Mouse (Mus musculus) heart, postnatal 14 days (tissue): ENCODE measurements around the gene Abcc6. TPM values are rescaled to one million over a fixed set of nuclear protein-coding genes. Genes with fewer than 3 reads are reported as not detected.
A peak's percentile ranks its signal among the peaks of the same experiment; 100 is the strongest.
"Not testable (repeated sequence)": the region's sequence is repeated elsewhere in the genome, so short reads cannot be mapped to it uniquely, and the experiment has no call there.

Source experiments
- DNase-seq, 2 experiments: peaks; one replicate each; pipeline ENCODE4 v3.0.0; 2021 to 2022
- intact Hi-C: fragments of 180-260 bp; cut with DNase I; formaldehyde crosslinking; loops from one replicate; pipeline ENCODE4 v1.15.1; 2025
- total RNA-seq, 2 experiments: library from RNA; stranded (reverse); gene quantifications; 2 replicates each; pipeline ENCODE4 v1.2.3; 2021

Gene Abcc6
- total RNA-seq, 2 experiments from 2014 or later, result 0.05 TPM

DNA sequence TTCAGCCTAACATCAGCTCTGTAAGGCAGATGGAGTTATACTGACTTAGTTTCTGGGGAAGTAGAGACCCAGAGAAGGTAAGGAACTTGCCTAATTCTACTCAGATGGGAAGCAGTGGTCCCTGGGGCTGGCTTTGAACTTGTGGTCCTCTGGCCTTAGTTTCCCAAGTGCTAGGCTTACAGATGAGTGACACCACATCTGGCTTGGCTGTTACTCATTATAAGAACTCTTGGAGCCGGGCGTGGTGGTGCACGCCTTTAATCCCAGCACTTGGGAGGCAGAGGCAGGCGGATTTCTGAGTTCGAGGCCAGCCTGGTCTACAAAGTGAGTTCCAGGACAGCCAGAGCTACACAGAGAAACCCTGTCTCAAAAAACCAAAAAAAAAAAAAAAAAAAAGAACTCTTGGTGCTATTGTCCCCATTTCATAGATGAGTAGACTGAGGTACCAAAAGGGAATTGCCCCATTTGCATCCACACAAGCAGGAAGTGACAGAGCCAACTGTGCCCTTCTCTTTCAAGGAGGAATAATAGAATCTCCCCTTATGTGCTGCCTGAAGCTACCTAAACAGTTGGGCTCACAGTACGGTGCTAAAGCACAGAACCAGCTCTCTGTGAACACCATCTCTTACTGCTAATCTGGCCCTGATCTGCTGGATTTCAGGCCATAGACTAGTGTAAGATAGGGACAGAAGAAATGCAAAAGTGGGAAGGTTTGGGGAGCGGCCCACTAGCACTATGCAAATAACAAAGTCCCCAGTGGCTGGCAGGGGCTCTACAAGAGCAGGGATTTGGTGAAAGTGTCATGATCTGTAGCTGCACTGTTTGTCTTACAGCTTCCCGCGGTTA, 580 bp downstream of the Abcc6 start:
- no peak for DNase-seq
- intact Hi-C loops, result no loop called here

DNA sequence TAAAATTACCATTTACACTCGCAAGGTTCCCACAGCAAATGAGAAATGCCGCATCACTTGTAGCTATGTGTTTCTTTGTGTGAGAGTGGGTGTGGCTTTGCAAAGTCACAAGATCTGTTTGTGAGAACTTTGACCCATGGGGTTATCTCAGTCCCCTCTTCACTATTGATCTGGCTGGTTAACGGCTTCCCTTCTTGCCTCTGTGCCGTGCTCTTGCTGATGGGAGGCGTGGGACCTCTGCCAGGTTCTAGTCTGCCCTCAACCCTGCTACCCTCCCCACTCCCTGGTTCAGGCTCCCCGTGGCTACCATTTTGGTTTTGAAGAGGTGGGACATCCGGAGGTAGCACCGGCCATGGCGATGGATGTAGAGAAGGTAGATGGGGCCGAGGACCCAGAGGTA, 1.4 kb downstream of the Abcc6 start:
- intact Hi-C loops, result no loop called here
- no peak for DNase-seq

DNA sequence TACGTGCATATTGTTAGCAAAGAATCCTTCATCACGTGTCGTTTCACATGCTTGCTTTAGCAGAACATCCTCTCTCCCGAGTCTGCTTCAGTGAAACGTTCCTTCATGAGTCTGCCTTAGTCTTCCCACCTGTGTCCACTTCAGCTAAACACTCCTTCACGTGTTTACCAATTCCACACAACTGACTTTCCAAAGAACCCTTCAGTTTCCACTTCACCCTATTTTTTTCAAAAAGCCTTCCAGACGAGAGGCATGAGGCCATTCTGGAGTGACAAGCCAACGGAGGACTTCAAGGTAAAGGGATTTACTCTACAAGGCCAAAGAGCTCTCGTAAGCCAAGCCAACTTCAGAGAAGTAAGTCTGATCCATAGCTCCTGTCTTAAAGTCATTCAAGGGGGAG, 4.7 kb downstream of the Abcc6 start:
- intact Hi-C loops, result no loop called here
- DNase-seq, result no peak

DNA sequence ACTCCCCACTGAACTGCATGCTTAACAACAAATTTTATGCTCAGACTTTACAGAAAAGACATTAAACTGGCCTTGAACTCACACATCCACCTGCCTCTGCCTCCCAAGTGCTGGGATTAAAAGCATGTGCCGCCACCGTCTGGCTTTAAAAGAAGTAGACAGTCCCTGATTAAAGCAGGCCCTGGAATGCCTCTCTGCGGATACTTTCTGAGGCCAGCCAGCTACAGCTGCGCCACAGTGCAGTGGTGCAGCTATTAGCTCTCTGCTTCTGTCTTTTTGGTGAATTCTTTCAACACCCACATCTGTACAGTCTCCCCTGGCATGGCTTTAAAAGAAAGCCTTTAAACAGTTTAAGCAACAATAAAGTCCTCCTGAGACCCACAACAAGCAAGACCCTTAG, 8.2 kb downstream of the Abcc6 start:
- DNase-seq, result no peak
- intact Hi-C loops, result no loop called here

DNA sequence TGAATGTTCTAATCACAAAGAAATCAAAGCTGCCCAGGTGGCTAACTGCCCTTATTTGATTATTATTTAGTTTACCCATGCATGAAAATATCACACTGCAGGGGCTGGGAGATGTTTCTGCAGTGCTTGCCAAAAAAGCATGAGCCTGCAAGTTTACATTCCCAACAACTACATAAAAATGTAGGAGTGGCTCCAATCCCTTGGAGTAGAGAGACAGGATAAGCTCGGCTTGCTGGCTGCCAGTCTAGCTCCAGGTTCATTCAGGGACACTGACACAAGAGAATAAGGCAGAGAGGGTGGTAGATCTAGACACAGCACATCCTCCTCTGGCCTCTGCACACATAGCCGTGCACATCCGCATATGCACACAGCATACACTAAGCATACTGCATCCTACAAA, 10.5 kb downstream of the Abcc6 start:
- DNase-seq, result no peak
- intact Hi-C loops, result no loop called here

DNA sequence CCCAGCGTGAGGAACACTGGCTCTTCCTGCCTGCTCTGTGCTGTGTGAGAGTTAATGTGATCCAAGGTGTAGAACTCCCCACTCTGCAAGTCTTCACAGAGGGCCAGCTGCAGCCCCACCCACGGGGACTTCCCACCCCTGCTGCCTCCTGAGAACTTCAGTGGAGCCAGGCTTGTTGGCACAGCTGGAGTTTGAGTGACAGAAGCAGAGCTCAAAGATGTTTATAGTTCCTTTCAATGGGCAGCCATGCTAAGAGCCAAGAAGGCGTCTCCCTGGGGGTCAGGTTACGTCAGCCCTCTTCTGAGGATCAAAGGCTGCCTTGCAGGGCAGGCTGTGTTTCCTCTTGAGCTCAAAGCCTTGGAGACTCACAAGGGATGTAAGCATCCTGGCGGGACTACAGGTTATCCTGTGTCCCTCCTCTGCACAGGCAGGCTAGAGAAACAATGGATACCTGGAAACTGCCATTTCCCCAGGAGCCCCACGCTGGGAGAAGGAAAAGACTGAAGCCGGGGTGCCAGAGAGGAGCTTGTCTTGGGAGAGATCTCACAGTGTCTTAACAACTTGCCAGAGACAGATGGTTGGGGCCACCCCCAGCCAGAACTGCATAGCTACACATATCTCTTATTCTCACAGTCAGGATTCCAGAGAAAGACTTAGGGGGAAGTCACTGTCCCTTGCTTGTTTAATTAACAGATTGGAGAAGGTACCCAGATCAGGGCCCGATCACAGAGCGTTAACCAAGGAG, 16.7 kb downstream of the Abcc6 start:
- intact Hi-C loops, result no loop called here
- DNase-seq, result peak; percentile 25 to 52

DNA sequence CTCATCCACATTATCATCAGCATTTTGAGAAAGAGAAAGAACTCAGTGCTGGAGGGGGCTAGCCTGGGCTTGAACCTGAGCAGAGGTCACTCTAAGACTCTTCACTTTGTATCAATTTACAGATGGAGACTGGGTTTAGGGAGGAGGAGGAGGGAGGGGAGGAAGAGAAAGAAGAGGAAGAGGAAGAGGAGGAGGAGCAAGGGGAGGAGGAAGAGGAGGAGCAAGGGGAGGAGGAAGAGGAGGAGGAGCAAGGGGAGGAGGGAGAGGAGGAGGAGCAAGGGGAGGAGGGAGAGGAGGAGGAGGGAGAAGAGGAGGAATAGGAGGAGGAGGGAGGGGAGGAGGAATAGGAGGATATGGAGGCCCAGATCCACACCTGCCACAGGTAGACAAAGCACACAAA, 18.0 kb downstream of the Abcc6 start:
- intact Hi-C loops, result no loop called here

DNA sequence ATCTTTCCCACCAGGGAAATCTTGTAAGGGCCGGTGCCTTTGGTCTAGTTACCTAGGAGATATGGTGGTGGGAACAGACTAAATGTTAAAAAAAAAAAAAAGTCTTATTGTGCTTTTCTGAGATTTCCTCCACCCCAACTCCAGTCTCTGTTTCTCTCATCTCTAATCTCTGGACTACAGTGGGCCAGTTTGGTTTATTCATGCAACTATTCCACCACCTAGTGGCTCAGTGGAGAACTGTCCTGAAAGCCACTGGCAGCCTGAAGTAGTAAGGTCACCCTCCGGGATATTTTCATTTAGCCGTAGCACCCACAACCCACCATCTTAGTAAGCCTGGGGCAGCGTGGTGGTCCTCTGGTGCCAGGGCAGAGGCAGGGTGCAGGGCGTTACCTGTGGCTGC, 20.5 kb downstream of the Abcc6 start:
- intact Hi-C loops, result loop anchor here (2.0 to 5.0 kb wide), 3 partner anchors 65 to 271 kb away; partner anchors contain the start of gene Kdelr1
- DNase-seq, result peak; percentile 55 to 78

More for the DNA sequence above, 18.0 kb downstream of the Abcc6 start:
- DNase-seq, result no peak

DNA sequence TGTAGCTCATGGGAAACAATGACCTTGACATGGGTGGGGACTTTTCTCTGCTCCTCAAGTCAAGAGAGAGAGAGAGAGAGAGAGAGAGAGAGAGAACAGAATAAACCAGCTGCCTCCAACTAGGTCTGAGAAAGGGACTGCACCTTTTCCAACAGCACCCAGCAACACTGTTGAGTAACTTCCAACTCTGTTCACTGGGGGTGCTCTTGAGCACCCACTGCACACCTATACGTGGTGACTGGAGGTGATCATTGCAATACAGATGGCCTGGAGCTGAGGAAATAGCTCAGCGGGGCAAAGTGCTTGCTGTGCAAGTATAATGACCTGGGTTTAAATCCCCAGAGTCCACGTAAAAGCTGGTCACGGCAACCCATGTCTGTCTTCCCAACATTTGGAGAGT, 27.4 kb downstream of the Abcc6 start:
- DNase-seq, result no peak
- intact Hi-C loops, result no loop called here

DNA sequence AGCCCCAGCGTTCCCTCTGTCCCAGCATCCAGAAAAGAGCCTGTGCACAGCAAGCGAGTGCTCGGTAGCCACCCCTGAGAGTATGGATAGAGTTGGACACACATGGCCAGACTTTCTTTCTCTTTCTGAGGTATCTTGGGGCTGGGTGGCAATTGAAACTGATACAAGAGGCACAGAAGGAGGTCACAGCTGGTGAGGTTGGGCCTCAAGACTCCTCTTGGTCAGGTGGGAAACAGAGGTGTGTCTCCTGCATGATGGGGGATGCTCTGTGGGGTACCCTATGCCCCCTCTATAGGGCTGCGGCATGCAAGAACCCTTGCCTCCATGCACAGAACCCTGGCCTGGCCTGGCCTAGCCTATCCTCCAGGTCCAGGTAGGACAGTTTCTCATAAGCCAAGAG, 29.5 kb downstream of the Abcc6 start:
- no peak for DNase-seq
- intact Hi-C loops, result no loop called here

DNA sequence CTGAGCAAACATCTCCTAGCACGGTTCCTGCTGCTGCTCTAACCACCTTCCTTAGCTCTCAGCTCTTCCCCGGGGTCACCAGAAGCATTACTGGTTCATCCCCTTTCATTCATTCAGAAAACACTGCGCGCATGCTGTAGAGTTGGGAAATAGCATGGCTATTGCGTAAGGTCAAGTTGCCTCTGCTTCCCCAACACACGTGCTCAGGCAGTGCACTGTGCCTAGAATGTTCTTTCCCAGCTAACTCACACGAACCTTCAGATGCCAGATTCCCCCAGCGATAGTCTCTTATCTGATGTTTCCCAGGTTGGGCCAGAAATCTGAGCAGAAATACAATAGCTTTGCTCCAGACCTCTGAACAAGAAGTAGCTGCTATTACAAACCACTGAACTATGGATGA, 37.6 kb downstream of the Abcc6 start:
- intact Hi-C loops, result no loop called here
- no peak for DNase-seq

DNA sequence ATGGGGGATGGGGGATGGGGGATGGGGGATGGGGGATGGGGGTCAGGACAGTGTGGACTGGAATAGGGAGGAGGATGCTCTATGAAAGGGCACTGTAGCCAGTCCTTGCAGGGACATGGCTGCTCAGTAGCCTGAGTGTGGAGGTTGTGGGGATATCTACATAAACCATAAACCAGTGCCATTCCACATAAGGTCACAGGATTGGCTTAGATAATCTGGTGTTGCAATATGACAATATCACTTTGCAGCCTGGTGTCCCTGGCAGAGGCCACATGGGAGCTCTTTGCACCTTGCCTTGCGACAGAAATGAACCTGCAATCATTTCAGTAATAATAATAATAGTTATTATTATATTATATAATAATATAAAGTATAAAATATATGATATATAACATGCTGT, 41.8 kb downstream of the Abcc6 start:
- DNase-seq, result no peak
- intact Hi-C loops, result no loop called here

DNA sequence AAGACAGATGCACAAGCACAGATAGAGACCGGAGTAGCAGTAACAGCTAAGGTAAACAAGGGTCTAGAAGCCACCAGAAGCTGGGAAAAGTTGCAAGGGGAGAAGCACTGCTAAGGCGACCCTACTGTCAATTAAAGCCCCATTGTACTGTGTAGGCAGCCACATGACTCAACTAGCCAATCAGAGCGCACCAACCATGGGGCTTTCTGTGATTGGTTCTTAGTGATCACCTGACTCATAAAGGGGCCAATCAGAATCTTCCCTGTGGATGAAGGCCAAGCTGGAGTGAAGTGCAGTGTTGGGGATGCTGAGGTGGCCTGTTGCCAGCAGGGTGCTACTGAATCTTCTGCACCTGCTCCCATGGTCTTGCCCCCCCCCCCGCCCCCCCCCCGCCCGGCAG, 43.2 kb downstream of the Abcc6 start:
- no peak for DNase-seq
- intact Hi-C loops, result no loop called here

DNA sequence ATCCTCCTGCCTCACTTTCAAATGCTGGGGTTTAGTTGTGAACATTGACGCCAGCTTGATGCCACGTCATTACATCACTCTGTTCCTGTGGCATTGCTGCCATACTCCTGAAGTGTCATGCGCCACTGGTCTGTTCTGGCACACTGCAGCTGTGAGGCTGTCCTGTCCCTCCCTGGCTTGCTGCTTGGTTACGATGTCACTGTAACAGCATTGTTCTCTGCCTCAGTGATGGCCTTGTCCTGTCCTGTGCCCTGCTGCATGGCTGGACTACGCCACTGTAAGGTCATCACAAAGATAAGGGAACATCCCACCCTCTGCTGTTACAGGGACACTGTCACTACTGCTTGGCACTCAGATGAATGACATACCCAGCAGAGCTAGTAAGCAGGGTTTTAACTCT, 48.5 kb downstream of the Abcc6 start:
- intact Hi-C loops, result no loop called here
- no peak for DNase-seq

DNA sequence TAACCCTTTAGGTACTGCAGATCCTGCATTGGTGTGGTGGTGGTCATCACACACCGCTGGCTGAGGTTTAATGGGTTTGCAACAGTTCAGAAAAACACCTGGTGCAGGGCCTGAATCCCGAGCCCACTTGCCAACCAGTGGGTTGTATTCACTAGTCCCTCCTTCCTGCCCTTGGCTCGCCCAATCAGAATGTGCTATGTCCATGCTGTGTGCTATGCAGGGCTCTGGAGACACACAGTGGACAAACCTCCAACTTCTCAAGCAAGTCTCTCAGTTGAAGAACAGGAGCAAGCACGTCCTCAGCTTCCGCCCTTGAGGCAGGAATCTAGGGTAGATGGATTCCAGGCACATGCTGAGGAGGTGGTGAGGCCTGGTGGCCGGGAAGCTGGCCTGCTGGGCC, 55.6 kb downstream of the Abcc6 start:
- intact Hi-C loops, result no loop called here
- DNase-seq, result no peak

DNA sequence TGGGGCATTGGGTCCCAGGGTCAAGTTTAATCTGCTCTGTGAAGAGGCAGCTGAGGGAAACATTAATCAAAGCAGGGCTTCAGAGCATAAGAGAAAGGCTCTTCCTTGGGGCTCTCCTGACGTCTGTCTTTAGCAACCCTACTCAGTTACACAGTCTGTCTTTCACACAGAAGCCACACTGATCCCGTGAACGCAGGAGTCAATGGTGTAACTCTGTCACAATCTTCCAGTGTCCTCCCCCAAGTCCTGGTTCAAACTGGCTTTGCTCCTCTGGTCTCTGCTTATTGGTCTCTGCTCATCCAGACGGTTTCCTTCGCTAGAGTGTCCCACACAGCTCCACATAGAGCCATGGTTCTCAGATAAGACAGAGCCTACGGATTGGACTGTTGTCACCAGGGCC, 56.0 kb downstream of the Abcc6 start:
- no peak for DNase-seq
- intact Hi-C loops, result no loop called here

DNA sequence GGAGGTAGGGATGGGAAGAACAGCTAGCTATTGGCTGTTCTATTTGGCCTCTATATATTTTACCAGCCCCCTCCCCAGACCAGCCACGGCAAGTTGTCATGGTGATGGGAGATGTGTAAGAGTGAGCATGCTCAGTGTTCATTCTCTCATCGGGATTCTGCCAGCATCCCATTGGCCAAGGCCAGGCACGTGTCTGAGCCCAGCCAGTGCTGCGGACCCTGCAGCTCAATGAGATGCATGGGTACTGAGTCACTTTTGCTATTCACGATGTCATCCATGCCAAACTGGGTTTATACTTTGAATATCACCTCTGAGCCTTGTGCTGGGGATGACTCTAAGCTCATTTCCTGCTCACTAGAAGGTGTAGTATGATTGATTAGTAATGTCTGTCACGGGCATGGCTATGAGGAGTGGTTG, 56.8 kb downstream of the Abcc6 start:
- no peak for DNase-seq
- intact Hi-C loops, result no loop called here

DNA sequence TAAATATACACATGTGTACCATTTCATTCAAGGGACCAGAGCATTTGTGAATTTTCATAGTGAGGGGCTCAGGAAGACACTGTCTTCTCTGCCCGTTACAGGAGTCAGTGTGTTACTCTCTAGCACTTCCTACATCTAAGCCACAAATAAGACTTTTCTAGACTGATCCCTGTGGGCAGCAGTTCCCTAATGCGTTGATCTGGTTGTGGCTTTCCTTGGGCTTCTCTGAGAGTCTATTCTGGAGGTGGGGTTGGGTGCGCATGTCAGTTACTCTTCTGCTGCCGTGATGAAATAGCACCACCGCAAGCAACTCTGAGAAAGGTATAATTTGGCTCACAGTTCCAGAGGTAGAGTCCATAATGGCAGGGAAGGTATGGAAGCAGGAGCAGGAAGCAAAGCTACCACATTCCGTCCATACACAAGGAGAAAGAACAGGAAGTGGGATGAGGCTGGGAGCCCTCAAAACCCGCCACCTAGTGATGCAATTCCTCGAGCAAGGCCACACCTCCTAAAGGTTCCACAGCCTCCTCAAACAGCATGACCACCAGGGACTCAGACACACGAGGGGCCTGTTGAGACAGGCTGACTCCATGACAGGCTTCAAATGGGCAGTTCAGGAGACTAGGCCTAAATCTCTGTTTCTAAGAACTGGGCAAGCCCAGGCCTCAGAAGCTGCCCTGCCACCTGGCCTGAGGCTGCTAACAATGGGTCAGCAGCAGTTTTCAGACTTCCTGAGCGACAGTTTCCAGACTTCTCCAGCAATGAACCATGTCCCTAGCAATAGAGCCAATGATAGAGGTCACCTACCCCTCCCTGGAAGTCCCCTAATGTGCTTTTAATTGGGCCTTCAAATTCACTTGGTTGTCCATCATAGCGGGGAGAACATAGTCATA, 58.0 kb downstream of the Abcc6 start:
- intact Hi-C loops, result no loop called here
- no peak for DNase-seq

DNA sequence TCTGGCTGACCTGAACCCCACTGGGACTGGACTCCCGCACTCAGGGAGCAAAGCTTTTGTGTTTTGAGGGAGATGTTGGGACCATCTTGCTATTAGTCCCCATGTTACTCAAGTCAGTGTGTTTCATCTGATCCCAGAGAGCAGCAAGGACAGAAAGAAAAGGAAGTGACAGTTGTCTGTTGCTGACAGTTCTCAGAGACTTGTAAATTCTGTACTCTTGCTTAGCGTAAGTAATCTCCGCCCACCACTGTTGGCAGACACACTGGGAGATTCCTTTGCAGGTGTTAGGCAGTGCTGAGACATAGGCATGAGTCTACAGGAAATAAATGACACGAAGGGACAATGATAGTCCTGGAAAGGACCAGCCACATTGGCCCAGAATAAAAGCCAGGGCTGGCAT, 73.5 kb downstream of the Abcc6 start:
- no peak for DNase-seq
- intact Hi-C loops, result no loop called here

DNA sequence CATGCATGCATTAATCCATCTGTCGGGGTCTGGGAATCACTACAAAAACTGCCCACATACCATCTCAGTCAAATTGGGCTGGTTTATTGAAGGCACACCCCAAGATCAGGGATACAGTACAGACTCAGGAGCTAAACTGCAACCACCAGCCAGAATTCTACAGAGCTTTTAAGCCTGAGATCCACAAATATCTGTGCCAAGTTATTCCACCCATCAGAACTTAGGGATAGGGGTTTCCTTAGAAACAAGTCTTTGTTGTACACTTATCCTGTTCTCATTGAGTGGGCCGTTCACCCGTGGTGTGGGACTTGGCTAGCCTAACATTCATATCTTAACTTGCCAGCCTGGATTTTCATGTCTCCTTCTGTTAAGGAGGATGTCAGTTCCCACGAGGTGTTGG, 81.0 kb downstream of the Abcc6 start:
- intact Hi-C loops, result no loop called here
- DNase-seq, result no peak

DNA sequence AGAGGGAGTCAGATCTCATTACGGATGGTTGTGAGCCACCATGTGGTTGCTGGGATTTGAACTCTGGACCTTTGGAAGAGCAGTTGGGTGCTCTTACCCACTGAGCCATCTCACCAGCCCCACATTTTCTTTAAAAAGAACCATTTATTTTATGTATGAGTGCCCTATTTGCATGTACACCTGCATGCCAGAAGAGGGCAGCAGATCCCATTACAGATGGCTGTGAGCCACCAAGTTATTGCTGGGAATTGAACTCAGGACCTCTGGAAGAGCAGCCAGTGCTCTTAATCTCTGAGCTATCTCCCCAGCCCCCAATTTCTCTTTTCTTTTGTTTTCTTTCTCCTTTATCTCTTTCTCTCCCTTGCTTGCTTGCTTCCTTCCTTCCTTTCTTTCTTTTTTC, 86.8 kb downstream of the Abcc6 start:
- DNase-seq, intact Hi-C loops: not testable (repeated sequence)
